Mouse (Mus musculus) liver, adult 2 months (tissue): ENCODE measurements at regions not wholly inside any gene's neighbourhood (a gene's known extent, or its start where the extent isn't known, plus 50 kb on each side); places are given as distances from the start of the nearest gene placed in this dataset.

Source experiments
- CTCF ChIP-seq: fragments of 200-500 bp; IDR thresholded peaks from 2 replicates; pipeline ENCODE4 v1.5.1; 2011; ENCODE audit warnings: low read depth, low read length, control low read depth
- POLR2A ChIP-seq: fragments of 200-500 bp; IDR thresholded peaks from 2 replicates; pipeline ENCODE4 v1.6.1; 2011; ENCODE audit warnings: low read length, control low read depth; ENCODE audit not compliant: insufficient read depth; ENCODE audit errors: extremely low read depth

GRCm38 (mm10) chr7:95480121-95480726, 690.8 kb upstream of the Tenm4 start:
- TF ChIP-seq CTCF (no peak), POLR2A (no peak)
